Mouse (Mus musculus): ENCODE data around the gene Zfyve28. TPM values are rescaled to one million over a fixed set of nuclear protein-coding genes. Genes with fewer than 3 reads are reported as not detected.

Zfyve28 gene
- polyA plus RNA-seq, 1 experiment from 2014 or later, result 1.4 TPM

DNA sequence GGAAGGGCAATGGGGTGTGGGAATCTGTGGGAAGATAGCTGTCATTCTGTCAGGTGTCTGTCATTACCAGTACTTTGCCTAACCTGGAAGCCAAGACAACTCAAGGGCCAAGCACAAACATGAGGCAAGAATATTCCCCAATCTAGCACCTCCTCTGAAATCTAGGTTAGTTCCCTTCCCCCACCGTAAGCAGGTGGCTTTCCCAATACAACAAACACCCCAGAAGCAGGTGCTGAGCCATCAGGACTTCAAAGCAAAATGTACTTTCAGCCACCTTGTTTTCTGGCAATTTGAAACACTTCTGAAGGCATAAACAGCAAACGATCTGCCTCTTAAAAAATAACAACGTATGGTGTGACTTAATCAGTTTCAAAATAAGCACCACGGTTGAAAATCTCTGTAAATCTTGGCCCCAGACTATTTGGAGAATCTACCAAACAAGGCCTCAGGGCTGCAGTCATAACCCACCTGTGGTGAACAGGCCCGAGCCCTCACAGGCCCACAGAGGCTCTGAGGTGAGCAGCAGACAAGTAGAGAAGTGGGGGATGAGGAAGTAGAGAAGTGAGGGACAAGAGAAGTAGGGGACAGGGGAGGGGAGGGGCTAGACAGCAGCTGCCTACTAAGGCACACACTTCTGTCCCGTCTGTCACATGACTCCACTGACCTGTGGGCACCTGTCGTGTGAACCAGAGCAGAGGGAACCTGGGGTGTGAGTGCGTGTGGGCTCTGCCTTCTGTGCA, 55.6 kb downstream of the Zfyve28 start:
- Histone ChIP-seq H3K9ac (ENCODE audit: low read length) (no peak overlapping the region), H3K27ac (ENCODE audit: low read depth, low read length) (no peak overlapping the region), H3K27me3 (replicated peaks; ENCODE audit: control insufficient read depth, insufficient read depth, low read length) (no peaks in the 10 kb centered on the region), H3K4me1 (ENCODE audit: control insufficient read depth, insufficient read depth, low read length) (no peaks in the 10 kb centered on the region), H3K4me3 (ENCODE audit: low read depth, low read length) (no peak overlapping the region), H3K36me3 (ENCODE audit: control insufficient read depth, insufficient read depth, low read length) (no peaks in the 10 kb centered on the region), H3K9me3 (replicated peaks; ENCODE audit: control insufficient read depth, low read length) (no peaks in the 10 kb centered on the region), H3K4me2 (ENCODE audit: low read length) (no peak overlapping the region)
- ATAC-seq, result no peak
- whole genome bisulfite sequencing, result 69% methylated on average over 8 of the region's 8 CpGs
- no peak for DNase-seq (ENCODE audit: low spot score)

DNA sequence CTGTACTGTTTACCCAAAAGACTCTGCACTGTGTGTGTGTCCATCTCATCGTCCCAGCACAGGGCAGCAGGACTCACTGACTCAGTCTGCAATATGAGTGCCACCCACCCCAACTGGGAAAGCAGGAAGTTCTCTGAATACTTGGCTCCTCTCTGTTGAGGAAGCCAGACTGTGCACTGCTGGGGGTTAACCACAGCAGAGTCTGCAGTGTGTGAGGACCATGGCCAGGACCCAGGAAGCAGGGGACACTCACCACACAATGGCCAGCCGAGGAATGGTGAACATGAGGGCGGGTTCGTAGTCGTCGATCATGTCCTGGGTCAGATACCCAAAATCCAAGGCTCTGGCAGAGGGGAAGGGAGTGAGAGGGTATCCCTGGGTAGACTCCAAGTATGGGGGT, 56.3 kb downstream of the Zfyve28 start:
- no peak overlapping the region for H3K4me2 ChIP-seq (ENCODE audit: low read length)
- no peak for ATAC-seq
- no peak overlapping the region for H3K27ac ChIP-seq (ENCODE audit: low read depth, low read length)
- DNase-seq (ENCODE audit: low spot score), result no peak
- no peak overlapping the region for H3K9ac ChIP-seq (ENCODE audit: low read length)
- 87% methylated on average over 6 of the region's 6 CpGs for WGBS
- H3K9me3 ChIP-seq (replicated peaks; ENCODE audit: control insufficient read depth, low read length), result no peaks in the 10 kb centered on the region
- no peaks in the 10 kb centered on the region for H3K4me1 ChIP-seq (ENCODE audit: control insufficient read depth, insufficient read depth, low read length)
- H3K27me3 ChIP-seq (replicated peaks; ENCODE audit: control insufficient read depth, insufficient read depth, low read length), result no peaks in the 10 kb centered on the region
- H3K36me3 ChIP-seq (ENCODE audit: control insufficient read depth, insufficient read depth, low read length), result no peaks in the 10 kb centered on the region
- no peak overlapping the region for H3K4me3 ChIP-seq (ENCODE audit: low read depth, low read length)

DNA sequence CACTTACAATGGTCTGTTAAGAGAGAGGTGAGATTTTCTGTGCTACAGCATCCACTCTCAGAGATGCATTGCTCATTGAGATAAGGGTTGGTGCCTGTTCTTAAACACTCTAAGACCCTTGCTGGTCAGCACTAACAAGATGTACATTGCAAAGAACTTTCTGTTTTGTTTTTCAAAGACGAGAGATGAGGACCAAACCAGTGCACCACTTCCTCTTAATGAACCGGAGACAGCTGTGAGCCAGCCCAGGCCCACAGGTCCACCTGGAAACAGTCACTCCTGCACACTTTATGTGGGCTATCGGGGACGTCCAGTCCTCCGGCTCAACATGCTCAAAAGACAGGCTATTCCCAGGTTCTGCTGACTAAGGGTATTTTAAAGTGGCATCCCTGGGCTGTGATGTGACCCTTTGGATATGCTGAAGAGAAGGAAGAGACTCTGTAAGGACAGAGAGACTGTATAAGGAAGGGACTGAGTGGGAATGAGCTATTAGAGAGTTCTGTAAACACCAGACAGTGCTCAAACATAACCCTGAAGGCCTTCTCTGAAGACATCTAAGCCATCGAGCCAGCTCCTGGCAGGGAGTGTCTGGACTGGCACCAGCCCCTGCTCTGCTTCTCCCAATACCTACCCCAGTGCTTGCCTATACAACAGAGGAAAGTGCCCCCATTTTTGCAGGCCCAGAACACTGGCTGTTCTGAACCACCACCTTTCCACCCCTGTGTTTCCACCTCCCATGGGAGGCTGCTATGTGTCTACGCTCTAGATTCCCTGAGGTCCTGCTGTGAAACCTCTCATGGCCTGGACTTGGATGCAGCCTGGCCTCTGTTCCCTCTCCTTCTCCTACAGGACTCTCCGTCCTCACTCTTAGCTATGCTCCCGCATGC, 57.4 kb downstream of the Zfyve28 start:
- Histone ChIP-seq H3K27ac (ENCODE audit: low read depth, low read length) (no peak overlapping the region), H3K9me3 (replicated peaks; ENCODE audit: control insufficient read depth, low read length) (no peaks in the 10 kb centered on the region), H3K4me3 (ENCODE audit: low read depth, low read length) (no peak overlapping the region), H3K4me2 (ENCODE audit: low read length) (no peak overlapping the region), H3K27me3 (replicated peaks; ENCODE audit: control insufficient read depth, insufficient read depth, low read length) (no peaks in the 10 kb centered on the region), H3K36me3 (ENCODE audit: control insufficient read depth, insufficient read depth, low read length) (no peaks in the 10 kb centered on the region), H3K9ac (ENCODE audit: low read length) (no peak overlapping the region), H3K4me1 (ENCODE audit: control insufficient read depth, insufficient read depth, low read length) (no peaks in the 10 kb centered on the region)
- ATAC-seq, result no peak
- no peak for DNase-seq (ENCODE audit: low spot score)
- 91% methylated on average over 9 of the region's 9 CpGs for WGBS

DNA sequence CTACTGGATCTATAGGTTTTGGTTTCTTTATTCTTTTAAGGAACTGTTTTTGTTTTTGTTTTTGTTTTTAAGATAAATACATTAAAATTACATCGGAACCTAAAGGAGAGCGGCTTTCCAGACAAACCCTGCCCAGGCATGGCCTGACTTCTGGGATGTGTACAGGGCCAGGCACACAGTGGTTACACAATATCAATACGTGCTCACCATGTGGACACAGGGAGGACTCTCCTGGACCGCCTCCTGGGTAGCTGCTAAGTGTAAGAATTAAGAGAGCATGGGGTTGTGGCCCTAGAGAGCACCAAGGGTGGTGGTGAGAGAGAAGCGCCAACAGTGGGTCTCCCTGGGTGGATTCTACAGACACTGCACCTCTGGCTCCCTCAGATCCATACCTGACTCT, 58.7 kb downstream of the Zfyve28 start:
- no peaks in the 10 kb centered on the region for H3K9me3 ChIP-seq (replicated peaks; ENCODE audit: control insufficient read depth, low read length)
- 87% methylated on average over 5 of the region's 5 CpGs for WGBS
- H3K4me2 ChIP-seq (ENCODE audit: low read length), result no peak overlapping the region
- H3K4me3 ChIP-seq (ENCODE audit: low read depth, low read length), result no peak overlapping the region
- ATAC-seq, result no peak
- DNase-seq (ENCODE audit: low spot score), result no peak
- no peaks in the 10 kb centered on the region for H3K4me1 ChIP-seq (ENCODE audit: control insufficient read depth, insufficient read depth, low read length)
- no peaks in the 10 kb centered on the region for H3K36me3 ChIP-seq (ENCODE audit: control insufficient read depth, insufficient read depth, low read length)
- no peaks in the 10 kb centered on the region for H3K27me3 ChIP-seq (replicated peaks; ENCODE audit: control insufficient read depth, insufficient read depth, low read length)
- no peak overlapping the region for H3K27ac ChIP-seq (ENCODE audit: low read depth, low read length)
- H3K9ac ChIP-seq (ENCODE audit: low read length), result no peak overlapping the region

DNA sequence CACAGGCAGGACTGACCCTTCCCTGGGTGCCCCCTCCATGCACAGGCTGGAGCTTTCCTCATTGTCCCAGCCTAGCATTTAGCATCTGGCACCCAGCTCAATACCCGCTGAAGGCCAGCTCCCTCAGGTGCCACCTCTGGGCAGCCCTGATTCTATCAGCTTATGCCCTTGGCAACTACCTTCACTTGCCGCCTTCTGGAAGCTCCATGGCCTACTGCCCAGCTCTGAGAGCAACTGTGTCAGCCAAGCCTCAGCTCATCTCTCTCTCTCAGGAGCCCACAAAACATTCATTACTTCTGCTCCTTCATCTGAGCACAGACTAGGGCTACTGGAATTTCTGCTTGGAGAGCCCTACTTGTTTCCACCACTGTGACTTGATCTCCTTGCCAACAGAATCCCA, 62.7 kb downstream of the Zfyve28 start:
- no peak overlapping the region for H3K27ac ChIP-seq (ENCODE audit: low read depth, low read length)
- H3K27me3 ChIP-seq (replicated peaks; ENCODE audit: control insufficient read depth, insufficient read depth, low read length), result no peaks in the 10 kb centered on the region
- DNase-seq (ENCODE audit: low spot score) (no peak), ATAC-seq (no peak)
- WGBS, result 86% methylated on average over 2 of the region's 2 CpGs
- no peaks in the 10 kb centered on the region for H3K4me1 ChIP-seq (ENCODE audit: control insufficient read depth, insufficient read depth, low read length)
- H3K9ac ChIP-seq (ENCODE audit: low read length), result no peak overlapping the region
- no peaks in the 10 kb centered on the region for H3K36me3 ChIP-seq (ENCODE audit: control insufficient read depth, insufficient read depth, low read length)
- H3K9me3 ChIP-seq (replicated peaks; ENCODE audit: control insufficient read depth, low read length), result no peaks in the 10 kb centered on the region
- H3K4me3 ChIP-seq (ENCODE audit: low read depth, low read length), result no peak overlapping the region
- H3K4me2 ChIP-seq (ENCODE audit: low read length), result no peak overlapping the region

DNA sequence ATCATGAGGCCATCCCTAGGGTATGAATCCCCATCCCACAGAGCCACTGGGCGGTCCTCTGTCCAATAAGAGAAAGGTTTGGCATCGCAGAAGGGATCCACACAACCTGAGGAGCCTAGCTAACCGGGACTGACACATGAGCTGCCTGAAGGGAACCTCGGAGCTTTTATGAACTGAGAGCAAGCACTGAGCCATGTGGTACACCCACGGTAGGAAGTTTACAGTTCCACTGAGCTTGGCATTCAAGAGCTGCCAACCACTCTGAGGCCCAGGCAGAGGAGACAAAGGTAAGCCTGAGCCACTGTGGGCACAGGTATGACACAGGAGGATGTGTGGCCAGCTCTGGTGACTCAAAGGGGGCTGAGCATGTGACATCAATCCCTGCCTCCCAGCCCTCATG, 63.7 kb downstream of the Zfyve28 start:
- DNase-seq (ENCODE audit: low spot score) (no peak), ATAC-seq (no peak)
- no peaks in the 10 kb centered on the region for H3K36me3 ChIP-seq (ENCODE audit: control insufficient read depth, insufficient read depth, low read length)
- no peak overlapping the region for H3K4me3 ChIP-seq (ENCODE audit: low read depth, low read length)
- no peaks in the 10 kb centered on the region for H3K9me3 ChIP-seq (replicated peaks; ENCODE audit: control insufficient read depth, low read length)
- no peak overlapping the region for H3K27ac ChIP-seq (ENCODE audit: low read depth, low read length)
- H3K4me1 ChIP-seq (ENCODE audit: control insufficient read depth, insufficient read depth, low read length), result no peaks in the 10 kb centered on the region
- H3K4me2 ChIP-seq (ENCODE audit: low read length), result no peak overlapping the region
- no peak overlapping the region for H3K9ac ChIP-seq (ENCODE audit: low read length)
- 87% methylated on average over 5 of the region's 5 CpGs for WGBS
- no peaks in the 10 kb centered on the region for H3K27me3 ChIP-seq (replicated peaks; ENCODE audit: control insufficient read depth, insufficient read depth, low read length)

DNA sequence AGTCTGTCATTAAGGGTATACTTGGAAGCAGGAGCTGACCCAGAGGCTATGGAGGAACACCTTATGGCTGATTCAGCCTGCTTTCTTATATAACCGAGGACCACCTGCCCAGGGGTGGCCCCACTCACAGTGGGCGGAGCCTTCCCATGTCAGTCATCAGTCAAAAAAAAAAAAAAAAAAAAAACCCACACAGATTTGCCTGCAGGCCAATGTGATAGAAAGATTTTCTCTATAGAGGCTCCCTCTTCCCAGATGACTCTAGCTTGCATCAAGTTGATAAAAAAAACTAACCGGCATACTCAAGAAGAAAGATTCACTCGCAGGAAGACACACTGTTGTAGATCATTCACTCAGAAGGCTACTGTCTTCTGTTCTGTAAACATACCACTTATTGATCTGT, 68.2 kb downstream of the Zfyve28 start:
- no peak overlapping the region for H3K4me3 ChIP-seq (ENCODE audit: low read depth, low read length)
- no peaks in the 10 kb centered on the region for H3K4me1 ChIP-seq (ENCODE audit: control insufficient read depth, insufficient read depth, low read length)
- H3K36me3 ChIP-seq (ENCODE audit: control insufficient read depth, insufficient read depth, low read length), result no peaks in the 10 kb centered on the region
- WGBS, result 86% methylated on average over 4 of the region's 4 CpGs
- no peaks in the 10 kb centered on the region for H3K9me3 ChIP-seq (replicated peaks; ENCODE audit: control insufficient read depth, low read length)
- no peak for ATAC-seq
- H3K4me2 ChIP-seq (ENCODE audit: low read length), result no peak overlapping the region
- H3K27ac ChIP-seq (ENCODE audit: low read depth, low read length), result no peak overlapping the region
- no peaks in the 10 kb centered on the region for H3K27me3 ChIP-seq (replicated peaks; ENCODE audit: control insufficient read depth, insufficient read depth, low read length)
- no peak overlapping the region for H3K9ac ChIP-seq (ENCODE audit: low read length)
- no peak for DNase-seq (ENCODE audit: low spot score)

DNA sequence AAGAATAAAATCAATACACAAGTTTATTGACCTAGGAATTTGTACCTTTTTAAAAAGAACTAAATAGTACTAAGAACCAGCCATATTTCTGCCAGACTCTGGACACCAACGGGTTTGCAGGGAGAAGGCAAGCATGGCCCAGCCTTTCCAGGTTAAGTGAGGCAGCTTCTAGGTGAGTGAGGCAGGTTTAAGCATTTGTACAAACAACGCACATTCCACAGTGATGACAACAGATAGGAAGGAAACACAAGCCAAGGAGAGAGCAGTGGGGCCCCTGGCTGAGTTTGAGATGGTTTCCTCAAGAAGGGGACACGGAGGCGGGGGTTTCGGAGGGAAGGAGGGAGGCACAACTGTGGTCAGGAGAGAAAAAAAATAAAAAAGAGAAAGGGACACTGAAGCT, 69.6 kb downstream of the Zfyve28 start:
- Histone ChIP-seq H3K27me3 (replicated peaks; ENCODE audit: control insufficient read depth, insufficient read depth, low read length) (no peaks in the 10 kb centered on the region), H3K9ac (ENCODE audit: low read length) (no peak overlapping the region), H3K4me1 (ENCODE audit: control insufficient read depth, insufficient read depth, low read length) (no peaks in the 10 kb centered on the region), H3K4me3 (ENCODE audit: low read depth, low read length) (no peak overlapping the region), H3K27ac (ENCODE audit: low read depth, low read length) (no peak overlapping the region), H3K9me3 (replicated peaks; ENCODE audit: control insufficient read depth, low read length) (no peaks in the 10 kb centered on the region), H3K4me2 (ENCODE audit: low read length) (no peak overlapping the region), H3K36me3 (ENCODE audit: control insufficient read depth, insufficient read depth, low read length) (no peaks in the 10 kb centered on the region)
- no peak for ATAC-seq
- 82% methylated on average over 5 of the region's 5 CpGs for WGBS
- no peak for DNase-seq (ENCODE audit: low spot score)

DNA sequence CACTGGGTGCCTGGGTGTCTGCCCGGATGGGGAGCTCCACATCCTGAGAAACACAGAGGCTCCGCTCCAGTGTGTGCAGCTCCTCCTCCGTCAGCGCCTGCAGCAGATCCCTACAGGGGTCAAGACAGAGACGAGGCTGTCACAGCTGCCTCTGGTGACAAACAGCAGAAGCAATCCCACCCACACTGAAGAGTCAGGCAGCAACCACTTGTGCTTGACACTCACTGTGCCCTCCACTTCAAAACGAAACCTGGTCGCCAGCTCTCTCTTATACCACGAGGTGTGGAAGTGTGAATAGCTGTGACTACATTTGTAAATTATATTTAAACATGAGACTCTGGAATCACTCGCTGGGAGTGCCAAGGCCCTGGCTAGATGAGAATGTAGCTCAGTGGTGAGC, 70.5 kb downstream of the Zfyve28 start:
- 72% methylated on average over 9 of the region's 9 CpGs for WGBS
- H3K27ac ChIP-seq (ENCODE audit: low read depth, low read length), result no peak overlapping the region
- H3K27me3 ChIP-seq (replicated peaks; ENCODE audit: control insufficient read depth, insufficient read depth, low read length), result no peaks in the 10 kb centered on the region
- ATAC-seq (no peak), DNase-seq (ENCODE audit: low spot score) (no peak)
- no peaks in the 10 kb centered on the region for H3K36me3 ChIP-seq (ENCODE audit: control insufficient read depth, insufficient read depth, low read length)
- no peak overlapping the region for H3K9ac ChIP-seq (ENCODE audit: low read length)
- no peaks in the 10 kb centered on the region for H3K4me1 ChIP-seq (ENCODE audit: control insufficient read depth, insufficient read depth, low read length)
- H3K4me3 ChIP-seq (ENCODE audit: low read depth, low read length), result no peak overlapping the region
- no peaks in the 10 kb centered on the region for H3K9me3 ChIP-seq (replicated peaks; ENCODE audit: control insufficient read depth, low read length)
- H3K4me2 ChIP-seq (ENCODE audit: low read length), result no peak overlapping the region
